ENCODE assay signal across 8 mouse cellular contexts in the genomic region with DNA sequence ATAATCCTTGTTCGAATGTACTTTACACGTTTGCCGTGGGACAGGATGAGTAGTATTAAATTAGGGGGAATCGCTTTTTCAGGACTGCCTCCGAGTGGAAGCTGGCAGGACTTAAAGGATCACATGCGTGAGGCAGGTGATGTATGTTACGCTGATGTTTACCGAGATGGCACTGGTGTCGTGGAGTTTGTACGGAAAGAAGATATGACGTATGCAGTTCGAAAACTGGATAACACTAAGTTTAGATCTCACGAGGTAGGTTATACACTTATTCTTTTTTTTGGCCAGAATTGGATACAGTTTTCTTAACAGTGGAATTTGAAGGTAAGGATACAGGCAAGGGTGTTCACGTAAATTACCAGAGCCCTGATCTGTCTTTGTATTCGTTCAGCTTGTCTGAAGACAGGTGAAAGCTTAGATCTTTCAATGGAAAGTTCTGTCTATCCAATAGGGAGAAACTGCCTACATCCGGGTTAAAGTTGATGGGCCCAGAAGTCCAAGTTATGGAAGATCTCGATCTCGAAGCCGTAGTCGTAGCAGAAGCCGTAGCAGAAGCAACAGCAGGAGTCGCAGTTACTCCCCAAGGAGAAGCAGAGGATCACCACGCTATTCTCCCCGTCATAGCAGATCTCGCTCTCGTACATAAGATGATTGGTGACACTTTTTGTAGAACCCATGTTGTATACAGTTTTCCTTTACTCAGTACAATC. TPM values are rescaled to one million over a fixed set of nuclear protein-coding genes. Genes with fewer than 3 reads are reported as not detected.
A peak's percentile ranks its signal among the peaks of the same experiment; 100 is the strongest.
DNase-seq lines count a peak whose midpoint lies in the region; ATAC-seq and TF ChIP-seq lines count a peak whose summit lies in the region.

No protein-coding gene starts in this region.

- peak overlapping the region; percentile 93 for H3K4me3 ChIP-seq in gastrocnemius, adult 2 months
- peak overlapping the region; percentile 99 for H3K4me3 ChIP-seq in C2C12 (ENCODE audit: insufficient read depth, poor library complexity, severe bottlenecking)
- peak overlapping the region; percentile 78 for H3K4me3 ChIP-seq in embryonic facial prominence, embryonic 15.5 days (replicated peaks)
- peak overlapping the region; percentile 98 for H3K4me3 ChIP-seq in limb, embryonic 13.5 days

- H3ac ChIP-seq in C2C12 (ENCODE audit: control insufficient read depth, insufficient read length, low read depth) = peak overlapping the region; percentile 97

- H3K36me3 ChIP-seq in C2C12 (ENCODE audit: control insufficient read depth, insufficient read depth) = peaks cover 57% of the 10 kb centered on the region
- H3K36me3 ChIP-seq in embryonic facial prominence, embryonic 15.5 days = peaks cover 21% of the 10 kb centered on the region
- H3K36me3 ChIP-seq in limb, embryonic 13.5 days = peaks cover 33% of the 10 kb centered on the region
- peaks cover 8% of the 10 kb centered on the region; the same call in 1 of the 2 replicates for H3K36me3 ChIP-seq in splenic B cell, adult 2 months (ENCODE audit: control insufficient read depth, insufficient read depth, low read length, poor library complexity, severe bottlenecking)

- peak overlapping the region; percentile 87 for H3K9ac ChIP-seq in embryonic facial prominence, embryonic 15.5 days
- peak overlapping the region; percentile 100 for H3K9ac ChIP-seq in limb, embryonic 13.5 days

- 11% methylated on average over 26 of the region's 26 CpGs for WGBS in embryonic facial prominence, embryonic 15.5 days
- 24% methylated on average over 26 of the region's 26 CpGs for WGBS in limb, embryonic 13.5 days

- no peaks in the 10 kb centered on the region for H3K27me3 ChIP-seq in C2C12 (ENCODE audit: control insufficient read depth, insufficient read depth, insufficient read length)
- H3K27me3 ChIP-seq in embryonic facial prominence, embryonic 15.5 days = no peaks in the 10 kb centered on the region
- no peaks in the 10 kb centered on the region for H3K27me3 ChIP-seq in limb, embryonic 13.5 days
- H3K27me3 ChIP-seq in splenic B cell, adult 2 months (ENCODE audit: control insufficient read depth, insufficient read depth, low read length, poor library complexity, severe bottlenecking) = no peaks in the 10 kb centered on the region

- intact Hi-C loops in gastrocnemius, adult 2 months (cut with DNase I) = loop anchor here (2.0 to 10.0 kb wide), 2 partner anchors 62 to 624 kb away; a partner anchor contains a TSS

- no peak for TF ChIP-seq CTCF in gastrocnemius, adult 2 months (IDR thresholded peaks at IDR 0.05)
- TF ChIP-seq CTCF in C2C12 (IDR thresholded peaks at IDR 0.05; ENCODE audit: control insufficient read depth, insufficient read depth, insufficient read length) = no peak

- peaks cover 30% of the 10 kb centered on the region for H3K4me1 ChIP-seq in embryonic facial prominence, embryonic 15.5 days
- H3K4me1 ChIP-seq in limb, embryonic 13.5 days = peaks cover 33% of the 10 kb centered on the region

- peak overlapping the region; percentile 99 for H3K27ac ChIP-seq in gastrocnemius, adult 2 months
- no peak overlapping the region for H3K27ac ChIP-seq in embryonic facial prominence, embryonic 15.5 days (replicated peaks)
- H3K27ac ChIP-seq in limb, embryonic 13.5 days = no peak overlapping the region

- peak overlapping the region; percentile 56 for H3K4me2 ChIP-seq in embryonic facial prominence, embryonic 15.5 days (replicated peaks)
- H3K4me2 ChIP-seq in limb, embryonic 13.5 days (replicated peaks) = peak overlapping the region; percentile 87

- peaks cover 79% of the 10 kb centered on the region for H3K79me2 ChIP-seq in C2C12 (ENCODE audit: control insufficient read depth, insufficient read depth)

- no peaks in the 10 kb centered on the region for H3K9me3 ChIP-seq in embryonic facial prominence, embryonic 15.5 days (replicated peaks)
- no peaks in the 10 kb centered on the region for H3K9me3 ChIP-seq in limb, embryonic 13.5 days

- peaks cover 54% of the 10 kb centered on the region for H3K79me3 ChIP-seq in C2C12 (ENCODE audit: low read depth)

- ATAC-seq in embryonic facial prominence, embryonic 15.5 days (ENCODE audit: insufficient number of reproducible peaks, low FRiP score, low TSS enrichment, low read depth) = no peak
- ATAC-seq in limb, embryonic 13.5 days (ENCODE audit: low FRiP score, low read depth) = no peak

- no peak for DNase-seq in gastrocnemius, adult 2 months
- no peak for DNase-seq in gastrocnemius, adult 8-10 months (ENCODE audit: low spot score in 2 of 2)
- DNase-seq in splenic B cell, adult 2 months (ENCODE audit: low read depth, low spot score) = peak; percentile 68
- no peak for DNase-seq in adrenal gland, postnatal 4 days (ENCODE audit: low spot score in 2 of 2)
- DNase-seq in cerebellum, adult 18-20 months = no peak

TF ChIP-seq in C2C12, 6 proteins besides CTCF, POLR2A, EP300 and RAD21:
- TF ChIP-seq USF1 (IDR thresholded peaks at IDR 0.05; ENCODE audit: low read depth) = no peak
- no peak for TF ChIP-seq MYOG (IDR thresholded peaks at IDR 0.05; ENCODE audit: control insufficient read depth, extremely low read depth, insufficient read length)
- TF ChIP-seq MYOD1 (IDR thresholded peaks at IDR 0.05; ENCODE audit: control insufficient read depth, insufficient read length, low read depth) = no peak
- TF ChIP-seq MAX (IDR thresholded peaks at IDR 0.05) = no peak
- TF ChIP-seq FOSL1 (IDR thresholded peaks at IDR 0.05; ENCODE audit: insufficient read depth, low read length, poor library complexity, severe bottlenecking) = no peak
- no peak for TF ChIP-seq CEBPB (IDR thresholded peaks at IDR 0.05; ENCODE audit: low read depth)

RNA-seq across cellular contexts. Expression of a gene that starts 1.9 kb away (rescaled TPM):
- total RNA-seq in gastrocnemius, adult 2 months (2021) = 10 to 100 TPM; 67.5 to 85.8 TPM
- 10 to 100 TPM; 52.7 to 62.4 (median 59.0) TPM for total RNA-seq in gastrocnemius, adult 8-10 months (2022)
- 143 TPM for polyA plus RNA-seq in C2C12 (2012; fragmentation: generic; extraction: Trizol)
- polyA plus RNA-seq in embryonic facial prominence, embryonic 15.5 days (2015; fragmentation: Nextera tagmentation; extraction: Ambion mirVana) = 269 and 279 TPM in 2 replicates
- 340 and 357 TPM in 2 replicates for polyA plus RNA-seq in limb, embryonic 13.5 days (2015; fragmentation: Nextera tagmentation; extraction: Ambion mirVana)
- total RNA-seq in adrenal gland, postnatal 4 days (2021) = 100 to 1,000 TPM; 299 to 343 TPM

RNA-seq across cellular contexts. Expression of a gene that starts 19.0 kb away (rescaled TPM):
- 10 to 100 TPM; 76.5 to 87.2 TPM for total RNA-seq in gastrocnemius, adult 2 months (2021)
- total RNA-seq in gastrocnemius, adult 8-10 months (2022) = 100 to 1,000 TPM in 1 of 4 experiments, 10 to 100 TPM in 3; 98.6 to 102 (median 98.9) TPM
- polyA plus RNA-seq in C2C12 (2012; fragmentation: generic; extraction: Trizol) = 13.3 TPM
- polyA plus RNA-seq in embryonic facial prominence, embryonic 15.5 days (2015; fragmentation: Nextera tagmentation; extraction: Ambion mirVana) = 37.5 and 39.6 TPM in 2 replicates
- 46.8 and 48.9 TPM in 2 replicates for polyA plus RNA-seq in limb, embryonic 13.5 days (2015; fragmentation: Nextera tagmentation; extraction: Ambion mirVana)
- 10 to 100 TPM; 56.6 to 56.9 TPM for total RNA-seq in adrenal gland, postnatal 4 days (2021)

RNA-seq across cellular contexts. Expression of a gene that starts 48.7 kb away (rescaled TPM):
- 100 to 1,000 TPM; 101 to 127 TPM for total RNA-seq in gastrocnemius, adult 2 months (2021)
- 100 to 1,000 TPM; 108 to 156 (median 116) TPM for total RNA-seq in gastrocnemius, adult 8-10 months (2022)
- 16.2 TPM for polyA plus RNA-seq in C2C12 (2012; fragmentation: generic; extraction: Trizol)
- polyA plus RNA-seq in embryonic facial prominence, embryonic 15.5 days (2015; fragmentation: Nextera tagmentation; extraction: Ambion mirVana) = 35.4 and 38.7 TPM in 2 replicates
- 37.2 and 37.7 TPM in 2 replicates for polyA plus RNA-seq in limb, embryonic 13.5 days (2015; fragmentation: Nextera tagmentation; extraction: Ambion mirVana)
- total RNA-seq in adrenal gland, postnatal 4 days (2021) = 10 to 100 TPM; 59.3 to 65.2 TPM
